In genomic region chr5:114028111-114028510, GRCm38 (mm10) we compare ENCODE assay signal across 20 mouse cellular contexts. TPM values are rescaled to one million over a fixed set of nuclear protein-coding genes. Genes with fewer than 3 reads are reported as not detected.
DNase-seq lines count a peak whose midpoint lies in the region; ATAC-seq lines count a peak whose summit lies in the region.
"Had no signal": no experiment of that assay in that cellular context is flagged by ENCODE, and none has a peak within 500 bp of the region (broad histone marks: within the 10 kb centered on the region; RNA-seq: fewer than 3 reads in every experiment).

No protein-coding gene starts in this region.

- no peaks in the 10 kb centered on the region for H3K36me3 ChIP-seq in forebrain, embryonic 10.5 days (replicated peaks)
- peaks cover 23% of the 10 kb centered on the region for H3K36me3 ChIP-seq in forebrain, embryonic 13.5 days (ENCODE audit: poor library complexity, severe bottlenecking)
- H3K36me3 ChIP-seq in limb, embryonic 10.5 days, result no peaks in the 10 kb centered on the region
- H3K36me3 ChIP-seq: heart, embryonic 15.5 days; stomach, embryonic 15.5 days had no signal

- DNase-seq in forebrain, embryonic 10.5 days (ENCODE audit: extremely low spot score, low spot score), result no peak
- peak; percentile 51 for DNase-seq in brain, adult 2 months (ENCODE audit: low read depth, low spot score)
- DNase-seq in cerebellum, adult 8-10 months, result peak; percentile 65
- DNase-seq in kidney, adult 9 months, result peak; percentile 96
- no peak for DNase-seq in limb, embryonic 10.5 days (ENCODE audit: low spot score)
- no peak for DNase-seq in adipocyte (ENCODE audit: low spot score)
- DNase-seq in embryo, embryonic 10.5 days (ENCODE audit: low spot score), result no peak
- DNase-seq: forebrain, postnatal 0 days; lung, adult 18-20 months; right cerebral cortex, adult 18-20 months; spleen, adult 18-20 months; thymus, adult 2 months had no signal

- 90% methylated on average over 12 of the region's 12 CpGs for WGBS in forebrain, embryonic 10.5 days
- WGBS in forebrain, embryonic 13.5 days, result 85% methylated on average over 12 of the region's 12 CpGs
- 87% methylated on average over 12 of the region's 12 CpGs for WGBS in limb, embryonic 10.5 days

- no peak overlapping the region for H3K9ac ChIP-seq in forebrain, embryonic 13.5 days
- H3K9ac ChIP-seq: forebrain, postnatal 0 days; heart, embryonic 15.5 days; stomach, embryonic 15.5 days had no signal

- peaks cover 5% of the 10 kb centered on the region; the same call in 1 of the 2 replicates for H3K9me3 ChIP-seq in forebrain, embryonic 10.5 days
- no peaks in the 10 kb centered on the region for H3K9me3 ChIP-seq in forebrain, embryonic 13.5 days (replicated peaks)
- H3K9me3 ChIP-seq in limb, embryonic 10.5 days (replicated peaks), result no peaks in the 10 kb centered on the region
- H3K9me3 ChIP-seq: heart, embryonic 15.5 days; stomach, embryonic 15.5 days had no signal

- ATAC-seq in forebrain, embryonic 13.5 days, result no peak
- ATAC-seq: forebrain, postnatal 0 days had no signal

- H3K4me3 ChIP-seq in forebrain, embryonic 10.5 days, result no peak overlapping the region
- H3K4me3 ChIP-seq in forebrain, embryonic 13.5 days, result no peak overlapping the region
- H3K4me3 ChIP-seq in limb, embryonic 10.5 days, result no peak overlapping the region
- H3K4me3 ChIP-seq: erythroblast, embryonic 14.5 days; heart, embryonic 15.5 days; layer of hippocampus, adult 2 months; stomach, embryonic 15.5 days had no signal

- 0 out of 2 replicates have a peak overlapping the region, but pooled peaks have one; percentile 17 for H3K27ac ChIP-seq in forebrain, embryonic 10.5 days
- no peak overlapping the region for H3K27ac ChIP-seq in forebrain, embryonic 13.5 days
- no peak overlapping the region for H3K27ac ChIP-seq in limb, embryonic 10.5 days
- H3K27ac ChIP-seq: heart, embryonic 15.5 days; layer of hippocampus, adult 2 months; stomach, embryonic 15.5 days had no signal

- H3K27me3 ChIP-seq in forebrain, embryonic 10.5 days (ENCODE audit: poor library complexity, severe bottlenecking), result no peaks in the 10 kb centered on the region
- H3K27me3 ChIP-seq in forebrain, embryonic 13.5 days, result no peaks in the 10 kb centered on the region
- no peaks in the 10 kb centered on the region for H3K27me3 ChIP-seq in limb, embryonic 10.5 days (ENCODE audit: low read depth, poor library complexity, severe bottlenecking)
- H3K27me3 ChIP-seq: stomach, embryonic 15.5 days had no signal

- H3K4me1 ChIP-seq in forebrain, embryonic 10.5 days, result peaks cover 27% of the 10 kb centered on the region
- H3K4me1 ChIP-seq in forebrain, embryonic 13.5 days, result peaks cover 11% of the 10 kb centered on the region; the same call in 1 of the 2 replicates
- H3K4me1 ChIP-seq in limb, embryonic 10.5 days, result peaks cover 16% of the 10 kb centered on the region
- H3K4me1 ChIP-seq: heart, embryonic 15.5 days had no signal

- no peak overlapping the region for H3K4me2 ChIP-seq in forebrain, embryonic 13.5 days
- H3K4me2 ChIP-seq: heart, embryonic 15.5 days; stomach, embryonic 15.5 days had no signal

RNA-seq across cellular contexts. Expression of gene Dao, which starts 24.6 kb away (rescaled TPM):
- polyA plus RNA-seq in forebrain, embryonic 10.5 days (2016; fragmentation: Nextera tagmentation; extraction: Ambion mirVana), result not detected in 2 replicates
- not detected in 2 replicates for polyA plus RNA-seq in forebrain, embryonic 13.5 days (2015; fragmentation: Nextera tagmentation; extraction: Ambion mirVana)
- polyA plus RNA-seq in limb, embryonic 10.5 days (2016; fragmentation: Nextera tagmentation; extraction: Ambion mirVana), result not detected in 2 replicates
- polyA plus RNA-seq: embryonic facial prominence, embryonic 11.5 days; erythroblast, embryonic 14.5 days; forebrain, postnatal 0 days; heart, embryonic 15.5 days; limb, embryonic 11.5 days; midbrain, postnatal 0 days had no signal

RNA-seq across cellular contexts. Expression of gene Ssh1, which starts 34.4 kb away (rescaled TPM):
- polyA plus RNA-seq in forebrain, embryonic 10.5 days (2016; fragmentation: Nextera tagmentation; extraction: Ambion mirVana), result 13.9 and 17.5 TPM in 2 replicates
- polyA plus RNA-seq in forebrain, embryonic 13.5 days (2015; fragmentation: Nextera tagmentation; extraction: Ambion mirVana), result 12.0 and 13.9 TPM in 2 replicates
- polyA plus RNA-seq in limb, embryonic 10.5 days (2016; fragmentation: Nextera tagmentation; extraction: Ambion mirVana), result 13.6 and 16.4 TPM in 2 replicates

RNA-seq across cellular contexts. Expression of gene Usp30, which starts 37.1 kb away (rescaled TPM):
- polyA plus RNA-seq in forebrain, embryonic 10.5 days (2016; fragmentation: Nextera tagmentation; extraction: Ambion mirVana), result 12.4 and 12.7 TPM in 2 replicates
- 16.2 and 17.7 TPM in 2 replicates for polyA plus RNA-seq in forebrain, embryonic 13.5 days (2015; fragmentation: Nextera tagmentation; extraction: Ambion mirVana)
- polyA plus RNA-seq in limb, embryonic 10.5 days (2016; fragmentation: Nextera tagmentation; extraction: Ambion mirVana), result 12.7 and 15.5 TPM in 2 replicates

Comparison
In these comparisons a context has a peak if more than half of its experiments do, and no peak if none do; other contexts are left out.
1. DNase-seq: peak in brain, adult 2 months (single experiment), cerebellum, adult 8-10 months (single experiment) and kidney, adult 9 months (single experiment); none in forebrain, embryonic 10.5 days (single experiment), limb, embryonic 10.5 days (single experiment), adipocyte (single experiment) and embryo, embryonic 10.5 days (single experiment).